Mouse (Mus musculus) olfactory bulb, adult 2 months (tissue): ENCODE measurements around the gene Mocs1.

Experiments used
- CTCF ChIP-seq: fragments of 200-500 bp; IDR thresholded peaks from 2 replicates; pipeline ENCODE4 v1.5.1; 2012; ENCODE audit warnings: low read depth, mild to moderate bottlenecking, low read length, moderate library complexity; ENCODE audit not compliant: insufficient read depth
- POLR2A ChIP-seq: fragments of 200-500 bp; IDR thresholded peaks from 2 replicates; pipeline ENCODE4 v1.6.1; 2012; ENCODE audit warnings: mild to moderate bottlenecking, low read depth, low read length, moderate library complexity; ENCODE audit not compliant: insufficient read depth

DNA sequence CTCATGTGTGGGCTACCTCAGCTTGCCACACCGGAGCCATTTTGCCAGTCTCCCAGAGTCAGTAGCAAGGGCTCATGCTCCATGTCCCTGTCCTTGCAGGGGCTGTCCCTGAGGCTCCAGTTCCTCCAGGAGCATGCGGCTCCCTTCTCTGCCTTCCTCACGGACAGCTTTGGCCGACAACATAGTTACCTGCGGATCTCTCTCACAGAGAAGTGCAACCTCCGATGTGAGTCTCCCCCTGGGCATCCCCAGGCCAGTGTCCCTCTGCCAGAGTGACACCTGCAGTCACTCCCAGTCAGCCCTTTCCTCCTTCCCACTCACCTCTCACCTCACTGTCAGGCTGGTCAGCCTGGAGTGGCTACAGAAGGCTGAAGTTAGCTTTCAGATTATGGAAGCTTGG is 4.9 kb downstream of the Mocs1 start:
- TF ChIP-seq POLR2A (no peak), CTCF (no peak)
